Mouse (Mus musculus) midbrain, postnatal 0 days (tissue): Measurements from ENCODE around the gene Plch2. TPM values are rescaled to one million over a fixed set of nuclear protein-coding genes. Genes with fewer than 3 reads are reported as not detected.

Experiments used
- ATAC-seq: fragments of 200-750 bp; cut with Nextera tagmentation; 2 replicates; pipeline ENCODE4 v1.8.0; 2017; ENCODE audit warnings: moderate number of reproducible peaks, mild to moderate bottlenecking, moderate TSS enrichment, moderate library complexity; ENCODE audit not compliant: low FRiP score
- DNase-seq: peaks from one replicate; pipeline ENCODE4 v3.0.0-alpha.2; 2015; ENCODE audit warnings: low spot score
- H3K27ac ChIP-seq: fragments of 300-500 bp; sonication (generic); 2 replicates; pipeline ENCODE4 v1.5.1; 2014; ENCODE audit warnings: low read depth, mild to moderate bottlenecking, low read length, mixed read lengths
- H3K27me3 ChIP-seq: fragments of 300-500 bp; sonication (generic); 2 replicates; pipeline ENCODE4 v1.6.1; 2014; ENCODE audit warnings: low read length, control low read depth, mixed read lengths; ENCODE audit not compliant: insufficient read depth
- H3K36me3 ChIP-seq: fragments of 300-500 bp; sonication (generic); 2 replicates; pipeline ENCODE4 v1.6.1; 2014; ENCODE audit warnings: low read length, control low read depth, mixed read lengths; ENCODE audit not compliant: insufficient read depth
- H3K4me1 ChIP-seq: fragments of 300-500 bp; sonication (generic); 2 replicates; pipeline ENCODE4 v1.6.1; 2014; ENCODE audit warnings: mild to moderate bottlenecking, control low read depth, antibody characterized with exemption, low read length, mixed read lengths; ENCODE audit not compliant: insufficient read depth
- H3K4me2 ChIP-seq: fragments of 300-500 bp; sonication (generic); 2 replicates; pipeline ENCODE4 v1.6.1; 2014; ENCODE audit warnings: low read depth, mild to moderate bottlenecking, low read length, mixed read lengths; ENCODE audit not compliant: poor library complexity, severe bottlenecking
- H3K4me3 ChIP-seq: fragments of 300-500 bp; sonication (generic); 2 replicates; pipeline ENCODE4 v1.5.1; 2014; ENCODE audit warnings: low read depth, mild to moderate bottlenecking, low read length, moderate library complexity
- H3K9ac ChIP-seq: fragments of 300-500 bp; sonication (generic); replicated peaks from 2 replicates; pipeline ENCODE4 v1.6.1; 2014; ENCODE audit warnings: mild to moderate bottlenecking, low read length, moderate library complexity, mixed read lengths; ENCODE audit not compliant: poor library complexity, severe bottlenecking
- H3K9me3 ChIP-seq: fragments of 300-500 bp; sonication (generic); 2 replicates; pipeline ENCODE4 v1.6.1; 2016; ENCODE audit warnings: low read length, control low read depth
- CTCF ChIP-seq: IDR thresholded peaks from 2 replicates; pipeline ENCODE4 v1.5.1; 2016; ENCODE audit warnings: antibody characterized with exemption, mild to moderate bottlenecking
- WGBS: fragments of 180-500 bp; shearing (Covaris S2); extraction: QIAGEN DNeasy Blood & Tissue Kit; methylation state at CpG from one replicate; pipeline ENCODE4 v1.1.7; 2014; 5-methylcytosine and 5-hydroxymethylcytosine counted together
- polyA plus RNA-seq: library from polyadenylated mRNA; unstranded; fragments of >200 nt; fragmentation: Nextera tagmentation; extraction: Ambion mirVana; gene quantifications from 2 replicates; pipeline ENCODE4 v1.2.1, GENCODE M21; 2015
- total RNA-seq: library from RNA; depleted of rRNA; stranded (reverse); fragments of >200 nt; gene quantifications from 2 replicates; pipeline ENCODE4 v1.2.3, GENCODE M21; 2014

Plch2 gene
- total and polyA plus RNA-seq, 2 experiments from 2014 or later, result 21.7 to 49.8 TPM

- H3K36me3 ChIP-seq, result peaks cover 25% of the 10 kb centered on the region
- DNase-seq (no peak), ATAC-seq (no peak)
- H3K4me3 ChIP-seq, result no peak overlapping the region
- H3K4me2 ChIP-seq, result no peak overlapping the region
- no peaks in the 10 kb centered on the region; the same call in 1 of the 2 replicates for H3K4me1 ChIP-seq
- 0 out of 2 replicates have a peak, but pooled peaks cover 8% of the 10 kb centered on the region for H3K27me3 ChIP-seq
- no peak for TF ChIP-seq CTCF
- no peak overlapping the region for H3K27ac ChIP-seq
- 0 out of 2 replicates have a peak overlapping the region, but pooled peaks have one; percentile 4 for H3K9ac ChIP-seq
- no peaks in the 10 kb centered on the region for H3K9me3 ChIP-seq
- WGBS, result 64% methylated on average over 5 of the region's 5 CpGs
These were observed 71.3 kb downstream of the Plch2 start for GRCm38 (mm10) chr4:154985151-154985777.

DNA sequence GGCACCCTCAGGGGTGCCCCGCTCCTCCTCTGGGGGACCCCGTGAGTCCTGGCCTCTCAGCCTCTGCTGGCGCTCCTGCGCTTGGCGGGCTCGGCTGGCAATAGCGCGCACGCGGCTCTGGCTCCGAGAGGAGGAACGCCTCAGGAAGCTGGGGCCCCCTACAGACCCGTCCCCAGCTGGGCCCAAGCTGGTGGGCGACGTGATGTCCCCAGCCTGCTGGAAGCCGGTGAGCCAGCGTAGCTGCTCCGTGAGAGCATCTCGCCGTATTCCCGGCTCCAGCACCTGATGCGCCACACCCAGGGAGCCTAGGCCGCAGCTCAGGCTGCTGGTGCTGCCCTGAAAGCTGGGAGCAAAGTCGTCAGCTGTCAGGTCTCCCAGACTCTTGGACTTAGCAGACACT is 72.8 kb downstream of the Plch2 start:
- Histone ChIP-seq H3K27ac (no peak overlapping the region), H3K9ac (no peak overlapping the region)

DNA sequence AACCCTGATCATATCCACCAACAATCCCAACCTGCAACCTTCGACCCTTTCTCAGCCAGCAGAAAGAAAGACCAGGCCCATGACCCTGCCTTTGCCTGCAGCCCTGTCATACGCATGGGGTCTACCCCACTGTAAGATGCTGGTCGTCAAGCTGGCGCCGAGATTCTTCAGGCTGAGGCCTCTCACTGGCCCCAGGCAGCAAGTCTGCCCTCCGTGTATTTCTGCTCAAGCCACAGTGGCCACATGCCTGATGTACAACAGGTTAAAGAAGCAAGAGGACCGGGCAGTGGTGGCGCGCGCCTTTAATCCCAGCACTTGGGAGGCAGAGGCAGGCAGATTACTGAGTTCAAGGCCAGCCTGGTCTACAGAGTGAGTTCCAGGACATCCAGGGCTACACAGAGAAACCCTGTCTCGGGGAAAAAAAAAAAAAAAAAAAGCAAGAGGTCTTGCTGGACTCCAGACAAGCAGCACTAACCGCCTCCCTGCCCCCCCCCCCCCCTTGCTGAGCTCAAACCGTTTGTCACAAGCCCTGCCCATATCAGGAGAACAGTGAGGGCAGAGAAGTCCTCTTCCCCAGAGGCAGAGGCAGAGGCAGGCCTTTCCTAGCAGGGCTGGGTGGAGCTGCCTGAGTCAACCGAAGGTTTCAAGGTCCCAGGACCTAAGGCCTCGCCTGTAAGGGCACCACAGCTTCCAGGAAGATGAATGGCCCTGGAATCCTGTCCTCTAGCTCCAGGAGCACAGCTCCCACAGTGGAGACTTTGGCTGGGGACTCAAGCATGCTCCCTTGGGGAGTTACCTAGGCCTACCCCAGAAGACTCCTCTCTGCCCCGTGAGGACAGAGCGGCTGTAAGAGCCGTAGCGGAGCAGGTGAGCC is 74.1 kb downstream of the Plch2 start:
- Histone ChIP-seq H3K4me3 (no peak overlapping the region), H3K4me2 (no peak overlapping the region), H3K27ac (no peak overlapping the region), H3K27me3 (0 out of 2 replicates have a peak, but pooled peaks cover 8% of the 10 kb centered on the region), H3K36me3 (peaks cover 44% of the 10 kb centered on the region), H3K4me1 (no peaks in the 10 kb centered on the region; the same call in 1 of the 2 replicates), H3K9me3 (no peaks in the 10 kb centered on the region), H3K9ac (no peak overlapping the region)
- 76% methylated on average over 18 of the region's 19 CpGs for WGBS
- TF ChIP-seq CTCF, result no peak
- ATAC-seq (no peak), DNase-seq (no peak)

More for the DNA sequence above, 72.8 kb downstream of the Plch2 start:
- Histone ChIP-seq H3K27me3 (0 out of 2 replicates have a peak, but pooled peaks cover 8% of the 10 kb centered on the region), H3K36me3 (peaks cover 31% of the 10 kb centered on the region), H3K9me3 (no peaks in the 10 kb centered on the region), H3K4me3 (no peak overlapping the region), H3K4me2 (no peak overlapping the region), H3K4me1 (no peaks in the 10 kb centered on the region; the same call in 1 of the 2 replicates)
- TF ChIP-seq CTCF, result no peak
- no peak for DNase-seq
- no peak for ATAC-seq
- 20% methylated on average over 23 of the region's 24 CpGs for WGBS

DNA sequence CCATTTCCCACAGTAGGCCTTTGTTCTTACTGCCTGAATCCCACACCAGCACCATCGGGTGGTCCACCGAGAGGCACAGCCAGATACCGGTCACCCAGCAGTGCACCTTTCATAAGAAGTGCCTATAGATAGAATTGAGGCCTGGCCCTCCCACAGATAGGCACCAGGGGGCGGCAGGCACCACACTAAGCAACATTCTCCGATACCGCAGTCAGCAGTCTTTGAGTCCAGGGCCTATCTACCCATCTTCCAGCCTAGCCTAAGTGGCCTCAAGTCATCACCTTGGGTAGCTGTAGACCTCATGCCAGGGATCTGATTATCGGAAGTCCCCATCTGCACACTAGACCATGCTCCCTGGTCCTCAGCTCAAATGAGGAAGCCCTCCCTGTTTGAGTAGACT is 75.1 kb downstream of the Plch2 start:
- H3K4me2 ChIP-seq, result no peak overlapping the region
- H3K27me3 ChIP-seq, result 0 out of 2 replicates have a peak, but pooled peaks cover 8% of the 10 kb centered on the region
- peak; percentile 87 for DNase-seq
- peaks cover 53% of the 10 kb centered on the region for H3K36me3 ChIP-seq
- no peaks in the 10 kb centered on the region; the same call in 1 of the 2 replicates for H3K4me1 ChIP-seq
- H3K4me3 ChIP-seq, result no peak overlapping the region
- ATAC-seq, result peak; percentile 41
- no peaks in the 10 kb centered on the region for H3K9me3 ChIP-seq
- TF ChIP-seq CTCF, result peak; percentile 88
- WGBS, result 44% methylated on average over 7 of the region's 7 CpGs
- no peak overlapping the region for H3K9ac ChIP-seq
- no peak overlapping the region for H3K27ac ChIP-seq

GRCm38 (mm10) chr4:154981076-154981475 is 75.5 kb downstream of the Plch2 start:
- Histone ChIP-seq H3K9me3 (no peaks in the 10 kb centered on the region), H3K4me1 (no peaks in the 10 kb centered on the region; the same call in 1 of the 2 replicates), H3K27me3 (0 out of 2 replicates have a peak, but pooled peaks cover 8% of the 10 kb centered on the region), H3K4me2 (no peak overlapping the region), H3K27ac (no peak overlapping the region), H3K9ac (no peak overlapping the region), H3K36me3 (peaks cover 58% of the 10 kb centered on the region), H3K4me3 (no peak overlapping the region)
- 79% methylated on average over 6 of the region's 6 CpGs for WGBS
- no peak for TF ChIP-seq CTCF
- DNase-seq (no peak), ATAC-seq (no peak; the same call in 1 of the 2 replicates)
